Mouse (Mus musculus) small intestine, adult 2 months (tissue): Measurements from ENCODE around the gene Stat1. TPM values are rescaled to one million over a fixed set of nuclear protein-coding genes. Genes with fewer than 3 reads are reported as not detected.

Experiments used
- H3K27ac ChIP-seq: fragments of 200-500 bp; 2 replicates; pipeline ENCODE4 v1.5.1; 2012; ENCODE audit warnings: low read depth, low read length, control low read depth, inconsistent platforms; ENCODE audit not compliant: insufficient read depth
- H3K27me3 ChIP-seq: fragments of 200-500 bp; 2 replicates; pipeline ENCODE4 v1.6.1; 2012; ENCODE audit warnings: mild to moderate bottlenecking, moderate library complexity, low read length, inconsistent platforms; ENCODE audit not compliant: control insufficient read depth, insufficient read depth
- H3K36me3 ChIP-seq: fragments of 200-500 bp; 2 replicates; pipeline ENCODE4 v1.6.1; 2012; ENCODE audit warnings: mild to moderate bottlenecking, low read length, control low read depth, inconsistent platforms; ENCODE audit not compliant: control insufficient read depth, insufficient read depth
- H3K4me1 ChIP-seq: fragments of 200-500 bp; 2 replicates; pipeline ENCODE4 v1.6.1; 2012; ENCODE audit warnings: low read length, inconsistent platforms, mixed read lengths; ENCODE audit not compliant: control insufficient read depth, insufficient read depth, insufficient read length
- H3K4me3 ChIP-seq: fragments of 200-500 bp; 2 replicates; pipeline ENCODE4 v1.5.1; 2012; ENCODE audit warnings: low read depth, mild to moderate bottlenecking, control low read depth, inconsistent platforms, low read length, moderate library complexity
- CTCF ChIP-seq: fragments of 200-500 bp; IDR thresholded peaks from 2 replicates; pipeline ENCODE4 v1.5.1; 2012; ENCODE audit warnings: low read depth, mild to moderate bottlenecking, control low read depth, inconsistent platforms, low read length, moderate library complexity, mixed read lengths; ENCODE audit not compliant: insufficient replicate concordance, insufficient read length; ENCODE audit errors: extremely low read depth
- POLR2A ChIP-seq: fragments of 200-500 bp; IDR thresholded peaks from 2 replicates; pipeline ENCODE4 v1.6.1; 2012; ENCODE audit warnings: low read depth, mild to moderate bottlenecking, control low read depth, inconsistent platforms, low read length, moderate library complexity
- WGBS: fragments of 180-500 bp; shearing (Covaris S2); methylation state at CpG from one replicate; pipeline ENCODE4 v1.1.7; 2018; 5-methylcytosine and 5-hydroxymethylcytosine counted together
- polyA plus RNA-seq: library from polyadenylated mRNA; depleted of rRNA; stranded (reverse); fragments of >200 nt; gene quantifications from 2 replicates; pipeline ENCODE4 v1.2.3, GENCODE M21; 2012

Stat1 gene
- polyA plus RNA-seq, 1 experiment = 87.0 TPM

GRCm38 (mm10) chr1:52163707-52164457 lies 44.6 kb downstream of the Stat1 start:
- no peak overlapping the region for H3K27ac ChIP-seq
- H3K36me3 ChIP-seq = peaks cover 60% of the 10 kb centered on the region
- H3K4me1 ChIP-seq = no peaks in the 10 kb centered on the region
- H3K4me3 ChIP-seq = no peak overlapping the region
- TF ChIP-seq POLR2A (no peak), CTCF (no peak)
- H3K27me3 ChIP-seq = no peaks in the 10 kb centered on the region
- 78% methylated on average over 5 of the region's 5 CpGs for WGBS

DNA sequence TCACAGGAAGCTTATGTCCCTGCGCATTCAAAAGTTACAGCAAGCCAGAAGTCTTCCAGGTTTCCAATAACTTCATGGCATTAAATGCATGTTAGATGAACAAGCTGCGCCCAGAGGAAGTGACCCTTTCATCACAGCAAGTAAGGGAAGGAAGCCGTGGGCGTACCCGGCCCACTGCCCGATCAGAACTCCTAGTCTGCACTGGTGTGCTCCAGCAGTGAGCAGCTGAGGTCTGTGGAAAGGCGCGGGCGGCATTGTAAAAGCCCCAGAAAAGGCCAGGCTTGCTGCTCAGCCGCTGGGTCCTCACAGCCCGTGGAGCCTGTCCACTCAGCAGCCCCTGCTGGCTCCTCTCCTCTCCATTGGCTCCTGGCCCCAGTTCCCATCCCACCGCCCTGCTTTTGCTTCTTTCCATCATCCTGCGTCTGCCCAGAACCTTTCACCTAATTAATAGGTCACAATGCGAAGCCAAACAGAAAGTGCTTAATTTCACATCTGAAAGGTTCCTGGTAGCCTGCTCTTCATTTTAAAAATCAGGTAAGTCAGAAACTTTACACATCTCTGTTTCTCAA lies 47.5 kb downstream of the Stat1 start:
- H3K27ac ChIP-seq = no peak overlapping the region
- WGBS = 73% methylated on average over 14 of the region's 14 CpGs
- no peak overlapping the region for H3K4me3 ChIP-seq
- H3K27me3 ChIP-seq = no peaks in the 10 kb centered on the region
- H3K36me3 ChIP-seq = peaks cover 38% of the 10 kb centered on the region
- peaks cover 4% of the 10 kb centered on the region; the same call in 1 of the 2 replicates for H3K4me1 ChIP-seq
- TF ChIP-seq CTCF (no peak), POLR2A (no peak)

DNA sequence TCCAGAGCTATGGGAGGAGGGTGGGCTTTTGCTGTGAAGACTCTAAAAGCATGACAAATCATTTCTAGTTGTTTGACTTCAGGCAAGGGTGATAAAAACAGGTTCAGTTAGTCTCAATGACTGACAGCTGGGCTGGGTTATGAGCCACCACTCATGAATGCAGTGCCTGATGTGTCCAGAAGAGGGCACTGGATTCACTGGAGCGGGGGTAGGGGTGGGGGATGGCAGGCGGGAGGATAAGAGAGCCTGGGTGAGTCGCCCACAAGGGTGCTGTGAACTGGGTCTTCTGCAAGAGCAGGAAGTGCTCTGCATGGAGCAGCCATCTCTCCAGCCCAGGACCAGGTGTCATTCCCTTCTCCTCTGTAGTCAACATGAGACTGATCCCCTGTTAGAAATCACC lies 50.8 kb downstream of the Stat1 start:
- Histone ChIP-seq H3K27ac (no peak overlapping the region), H3K4me3 (no peak overlapping the region), H3K4me1 (peaks cover 4% of the 10 kb centered on the region; the same call in 1 of the 2 replicates), H3K36me3 (peaks cover 15% of the 10 kb centered on the region), H3K27me3 (no peaks in the 10 kb centered on the region)
- TF ChIP-seq POLR2A (no peak), CTCF (peak; percentile 76; the same call in 1 of the 2 replicates)
- WGBS = 21% methylated on average over 3 of the region's 3 CpGs

GRCm38 (mm10) chr1:52170747-52171146 lies 51.5 kb downstream of the Stat1 start:
- no peak overlapping the region for H3K27ac ChIP-seq
- no peak overlapping the region for H3K4me3 ChIP-seq
- H3K36me3 ChIP-seq = peaks cover 12% of the 10 kb centered on the region
- TF ChIP-seq CTCF (no peak), POLR2A (no peak)
- 44% methylated on average over 7 of the region's 7 CpGs for WGBS
- H3K27me3 ChIP-seq = no peaks in the 10 kb centered on the region
- peaks cover 4% of the 10 kb centered on the region; the same call in 1 of the 2 replicates for H3K4me1 ChIP-seq

DNA sequence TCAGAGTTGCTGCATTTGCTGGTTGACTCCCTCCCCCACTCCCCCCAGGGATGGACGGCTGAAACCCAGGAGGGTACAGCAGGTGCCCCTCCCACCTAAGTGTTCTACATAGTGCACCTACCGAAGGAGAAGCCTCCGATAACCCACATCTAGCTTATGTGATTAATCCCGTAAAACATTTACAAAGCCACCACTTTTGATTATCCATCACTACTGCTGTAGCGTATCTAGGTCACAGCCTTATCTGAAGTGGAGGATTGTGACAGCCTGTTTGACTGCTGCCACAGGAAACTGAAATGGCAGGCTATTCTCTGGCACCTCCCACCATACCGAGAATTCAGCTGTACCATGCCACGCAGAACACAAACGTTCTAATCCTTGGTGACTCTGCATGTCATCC lies 52.0 kb downstream of the Stat1 start:
- Histone ChIP-seq H3K27me3 (no peaks in the 10 kb centered on the region), H3K4me1 (peaks cover 4% of the 10 kb centered on the region; the same call in 1 of the 2 replicates), H3K27ac (no peak overlapping the region), H3K4me3 (no peak overlapping the region), H3K36me3 (peaks cover 7% of the 10 kb centered on the region)
- 16% methylated on average over 8 of the region's 8 CpGs for WGBS
- TF ChIP-seq CTCF = no peak
- no peak for TF ChIP-seq POLR2A

- Histone ChIP-seq H3K4me3 (no peak overlapping the region), H3K27me3 (no peaks in the 10 kb centered on the region), H3K27ac (no peak overlapping the region), H3K36me3 (peaks cover 4% of the 10 kb centered on the region; the same call in 1 of the 2 replicates), H3K4me1 (peaks cover 4% of the 10 kb centered on the region; the same call in 1 of the 2 replicates)
- TF ChIP-seq CTCF = no peak
- TF ChIP-seq POLR2A = no peak
- WGBS = 72% methylated on average over 5 of the region's 5 CpGs
Observed at GRCm38 (mm10) chr1:52175321-52175720, 56.1 kb downstream of the Stat1 start.

- no peak overlapping the region for H3K27ac ChIP-seq
- no peaks in the 10 kb centered on the region for H3K27me3 ChIP-seq
- peaks cover 4% of the 10 kb centered on the region; the same call in 1 of the 2 replicates for H3K36me3 ChIP-seq
- peaks cover 4% of the 10 kb centered on the region; the same call in 1 of the 2 replicates for H3K4me1 ChIP-seq
- TF ChIP-seq POLR2A (no peak), CTCF (no peak)
- 39% methylated on average over 3 of the region's 3 CpGs for WGBS
- H3K4me3 ChIP-seq = no peak overlapping the region
Observed at GRCm38 (mm10) chr1:52175983-52176382, 56.7 kb downstream of the Stat1 start.
